Mouse (Mus musculus) forebrain, embryonic 14.5 days (tissue): ENCODE measurements around the gene Mmrn1. TPM values are rescaled to one million over a fixed set of nuclear protein-coding genes. Genes with fewer than 3 reads are reported as not detected.

Source experiments
- ATAC-seq: fragments of 200-750 bp; cut with Nextera tagmentation; 2 replicates; pipeline ENCODE4 v1.8.0; 2017; ENCODE audit warnings: mild to moderate bottlenecking, moderate library complexity
- DNase-seq: peaks from one replicate; pipeline ENCODE4 v3.0.0-alpha.2; 2015; ENCODE audit warnings: low spot score
- H3K27ac ChIP-seq: fragments of 300-500 bp; sonication (generic); 2 replicates; pipeline ENCODE4 v1.5.1; 2014; ENCODE audit warnings: low read depth, mild to moderate bottlenecking, control low read depth, low read length, moderate library complexity
- H3K27me3 ChIP-seq: fragments of 300-500 bp; sonication (generic); replicated peaks from 2 replicates; pipeline ENCODE4 v1.6.1; 2014; ENCODE audit warnings: low read length, control low read depth, mixed read lengths; ENCODE audit not compliant: control insufficient read depth, insufficient read depth
- H3K36me3 ChIP-seq: fragments of 300-500 bp; sonication (generic); 2 replicates; pipeline ENCODE4 v1.6.1; 2014; ENCODE audit warnings: low read length, control low read depth; ENCODE audit not compliant: control insufficient read depth, insufficient read depth
- H3K4me1 ChIP-seq: fragments of 300-500 bp; sonication (generic); 2 replicates; pipeline ENCODE4 v1.6.1; 2014; ENCODE audit warnings: antibody characterized with exemption, low read length, control low read depth; ENCODE audit not compliant: control insufficient read depth, insufficient read depth
- H3K4me2 ChIP-seq: fragments of 300-500 bp; sonication (generic); 2 replicates; pipeline ENCODE4 v1.6.1; 2014; ENCODE audit warnings: mild to moderate bottlenecking, control low read depth, low read length
- H3K4me3 ChIP-seq: fragments of 300-500 bp; sonication (generic); 2 replicates; pipeline ENCODE4 v1.5.1; 2014; ENCODE audit warnings: low read depth, low read length, control low read depth
- H3K9ac ChIP-seq: fragments of 300-500 bp; sonication (generic); 2 replicates; pipeline ENCODE4 v1.6.1; 2014; ENCODE audit warnings: mild to moderate bottlenecking, low read length, control low read depth, moderate library complexity
- H3K9me3 ChIP-seq: fragments of 300-500 bp; sonication (generic); replicated peaks from 2 replicates; pipeline ENCODE4 v1.6.1; 2016; ENCODE audit warnings: low read length, control low read depth, mixed read lengths; ENCODE audit not compliant: control insufficient read depth
- WGBS: fragments of 180-500 bp; shearing (Covaris S2); extraction: QIAGEN DNeasy Blood & Tissue Kit; methylation state at CpG from one replicate; pipeline ENCODE4 v1.1.7; 2014; 5-methylcytosine and 5-hydroxymethylcytosine counted together
- polyA plus RNA-seq: library from polyadenylated mRNA; unstranded; fragments of >200 nt; fragmentation: Nextera tagmentation; extraction: Ambion mirVana; gene quantifications from 2 replicates; pipeline ENCODE4 v1.2.1, GENCODE M21; 2014

The Mmrn1 gene
- polyA plus RNA-seq, 1 experiment from 2014 or later, result 3.1 TPM

GRCm38 (mm10) chr6:60979039-60979438 lies 54.3 kb downstream of the Mmrn1 start:
- no peak for DNase-seq
- Histone ChIP-seq H3K9ac (no peak overlapping the region), H3K4me3 (no peak overlapping the region), H3K9me3 (no peaks in the 10 kb centered on the region), H3K27me3 (no peaks in the 10 kb centered on the region), H3K4me1 (no peaks in the 10 kb centered on the region), H3K36me3 (no peaks in the 10 kb centered on the region), H3K4me2 (no peak overlapping the region), H3K27ac (no peak overlapping the region)
- ATAC-seq, result no peak
- WGBS, result 66% methylated on average over 2 of the region's 2 CpGs

- WGBS, result 52% methylated on average over 1 of the region's 1 CpGs
- Histone ChIP-seq H3K4me3 (no peak overlapping the region), H3K9me3 (no peaks in the 10 kb centered on the region), H3K4me1 (no peaks in the 10 kb centered on the region), H3K36me3 (no peaks in the 10 kb centered on the region), H3K27ac (no peak overlapping the region), H3K4me2 (no peak overlapping the region), H3K9ac (no peak overlapping the region), H3K27me3 (no peaks in the 10 kb centered on the region)
- DNase-seq (no peak), ATAC-seq (no peak)
Observed at GRCm38 (mm10) chr6:60984360-60984759, 59.6 kb downstream of the Mmrn1 start.

- 36% methylated on average over 2 of the region's 2 CpGs for WGBS
- Histone ChIP-seq H3K9me3 (no peaks in the 10 kb centered on the region), H3K27me3 (no peaks in the 10 kb centered on the region), H3K4me3 (no peak overlapping the region), H3K4me1 (no peaks in the 10 kb centered on the region), H3K4me2 (no peak overlapping the region), H3K9ac (no peak overlapping the region), H3K36me3 (no peaks in the 10 kb centered on the region), H3K27ac (no peak overlapping the region)
- DNase-seq (peak; percentile 71), ATAC-seq (no peak)
Observed at GRCm38 (mm10) chr6:60985919-60986318, 61.1 kb downstream of the Mmrn1 start.

DNA sequence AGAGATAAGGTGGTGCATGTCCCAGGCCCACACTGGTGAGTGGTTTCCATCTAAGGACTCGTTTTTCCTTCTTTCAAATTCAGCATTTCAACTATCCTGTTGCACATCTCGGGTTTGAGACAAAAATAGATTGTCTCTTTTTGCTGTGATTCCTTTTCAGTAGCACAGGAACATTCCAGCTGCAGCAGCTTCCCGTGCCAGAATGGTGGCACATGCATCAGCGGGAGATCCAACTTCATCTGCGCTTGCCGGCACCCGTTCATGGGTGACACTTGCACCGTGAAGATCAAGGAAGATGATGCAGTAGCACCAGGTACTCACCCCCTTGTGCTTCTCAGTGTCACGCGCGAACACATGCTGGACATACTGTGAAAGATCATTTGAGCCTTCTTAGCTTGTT lies 62.1 kb downstream of the Mmrn1 start:
- no peak for ATAC-seq
- Histone ChIP-seq H3K4me2 (no peak overlapping the region), H3K4me1 (no peaks in the 10 kb centered on the region), H3K4me3 (no peak overlapping the region), H3K36me3 (no peaks in the 10 kb centered on the region), H3K9ac (no peak overlapping the region), H3K27me3 (no peaks in the 10 kb centered on the region), H3K9me3 (no peaks in the 10 kb centered on the region), H3K27ac (no peak overlapping the region)
- no peak for DNase-seq
- 89% methylated on average over 11 of the region's 11 CpGs for WGBS

GRCm38 (mm10) chr6:60987804-60988203 lies 63.0 kb downstream of the Mmrn1 start:
- H3K4me1 ChIP-seq, result no peaks in the 10 kb centered on the region
- 92% methylated on average over 3 of the region's 3 CpGs for WGBS
- no peak overlapping the region for H3K27ac ChIP-seq
- H3K4me2 ChIP-seq, result no peak overlapping the region
- DNase-seq (no peak), ATAC-seq (no peak)
- no peak overlapping the region for H3K9ac ChIP-seq
- no peaks in the 10 kb centered on the region for H3K9me3 ChIP-seq
- no peaks in the 10 kb centered on the region for H3K27me3 ChIP-seq
- H3K4me3 ChIP-seq, result no peak overlapping the region
- H3K36me3 ChIP-seq, result no peaks in the 10 kb centered on the region

- no peaks in the 10 kb centered on the region for H3K9me3 ChIP-seq
- DNase-seq, result no peak
- no peak for ATAC-seq
- H3K4me2 ChIP-seq, result no peak overlapping the region
- no peak overlapping the region for H3K9ac ChIP-seq
- H3K36me3 ChIP-seq, result no peaks in the 10 kb centered on the region
- no peak overlapping the region for H3K4me3 ChIP-seq
- H3K4me1 ChIP-seq, result peaks cover 10% of the 10 kb centered on the region; the same call in 1 of the 2 replicates
- no peaks in the 10 kb centered on the region for H3K27me3 ChIP-seq
- H3K27ac ChIP-seq, result no peak overlapping the region
- 100% methylated on average over 1 of the region's 1 CpGs for WGBS
Observed at GRCm38 (mm10) chr6:60992366-60992765, 67.6 kb downstream of the Mmrn1 start.

GRCm38 (mm10) chr6:60993386-60994108 lies 68.8 kb downstream of the Mmrn1 start:
- Histone ChIP-seq H3K4me2 (no peak overlapping the region), H3K4me3 (no peak overlapping the region), H3K27ac (no peak overlapping the region), H3K36me3 (no peaks in the 10 kb centered on the region), H3K9me3 (no peaks in the 10 kb centered on the region), H3K4me1 (peaks cover 10% of the 10 kb centered on the region; the same call in 1 of the 2 replicates), H3K27me3 (no peaks in the 10 kb centered on the region), H3K9ac (no peak overlapping the region)
- WGBS, result 78% methylated on average over 4 of the region's 4 CpGs
- no peak for DNase-seq
- ATAC-seq, result no peak

DNA sequence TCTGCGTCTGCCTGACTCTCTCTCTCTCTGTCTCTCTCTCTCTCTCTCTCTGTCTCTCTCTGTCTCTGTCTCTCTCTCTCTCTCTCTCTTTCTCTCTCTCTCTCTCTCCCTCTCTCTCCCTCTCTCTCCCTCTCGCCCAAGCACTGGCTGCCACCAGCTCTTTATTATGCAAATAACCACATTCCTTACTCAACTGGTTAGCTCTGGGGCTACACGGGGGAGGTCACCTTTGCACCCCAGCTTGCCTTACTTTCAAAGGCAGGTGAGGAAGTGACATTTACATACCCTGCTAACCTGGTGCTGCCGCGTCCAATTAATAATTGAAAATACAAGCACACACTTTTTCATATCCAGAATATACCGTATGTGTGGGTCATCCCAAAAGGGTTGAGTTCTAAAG lies 69.3 kb downstream of the Mmrn1 start:
- H3K9me3 ChIP-seq, result no peaks in the 10 kb centered on the region
- no peaks in the 10 kb centered on the region for H3K36me3 ChIP-seq
- no peak for ATAC-seq
- no peak overlapping the region for H3K4me2 ChIP-seq
- H3K4me3 ChIP-seq, result no peak overlapping the region
- H3K9ac ChIP-seq, result no peak overlapping the region
- 7% methylated on average over 6 of the region's 6 CpGs for WGBS
- DNase-seq, result no peak
- H3K27me3 ChIP-seq, result no peaks in the 10 kb centered on the region
- H3K4me1 ChIP-seq, result peaks cover 10% of the 10 kb centered on the region; the same call in 1 of the 2 replicates
- no peak overlapping the region for H3K27ac ChIP-seq

DNA sequence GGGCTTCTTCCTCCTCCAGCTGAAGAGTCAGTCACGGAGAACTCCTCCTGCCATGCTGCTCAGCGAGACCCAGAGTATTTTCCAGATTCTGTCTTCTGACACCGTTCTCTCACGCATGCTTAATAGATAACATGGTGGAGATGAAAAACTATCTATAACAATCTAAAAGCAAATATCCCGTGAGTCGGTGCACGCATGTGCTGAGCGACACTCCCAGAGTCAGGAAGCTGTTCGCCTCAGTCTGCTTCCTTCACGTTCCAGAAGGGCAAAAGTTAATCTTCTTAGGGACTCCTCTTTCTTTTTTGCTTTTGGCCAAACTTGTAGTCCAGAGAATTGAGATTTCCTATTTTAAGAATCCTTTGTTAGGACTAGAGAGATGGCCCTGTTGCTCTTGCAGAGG lies 69.7 kb downstream of the Mmrn1 start:
- 43% methylated on average over 10 of the region's 10 CpGs for WGBS
- Histone ChIP-seq H3K4me1 (peaks cover 10% of the 10 kb centered on the region; the same call in 1 of the 2 replicates), H3K36me3 (no peaks in the 10 kb centered on the region), H3K27me3 (no peaks in the 10 kb centered on the region), H3K9me3 (no peaks in the 10 kb centered on the region), H3K27ac (no peak overlapping the region), H3K4me3 (no peak overlapping the region), H3K9ac (no peak overlapping the region), H3K4me2 (no peak overlapping the region)
- ATAC-seq (no peak), DNase-seq (no peak)
